Mouse (Mus musculus) liver, embryonic 14.5 days (tissue): ENCODE measurements around the gene Mrps23. TPM values are rescaled to one million over a fixed set of nuclear protein-coding genes. Genes with fewer than 3 reads are reported as not detected.
A peak's percentile ranks its signal among the peaks of the same experiment; 100 is the strongest.

ENCODE experiments used
- ATAC-seq: fragments of 200-750 bp; cut with Nextera tagmentation; 2 replicates; pipeline ENCODE4 v1.8.0; 2017; ENCODE audit warnings: moderate number of reproducible peaks, mild to moderate bottlenecking, moderate library complexity; ENCODE audit not compliant: insufficient read depth
- DNase-seq, 3 experiments: peaks; one replicate each; pipeline ENCODE4 v3.0.0-alpha.2; 2012 to 2013; ENCODE audit warnings: low read depth in 3 of 3, low spot score in 3 of 3
- H3K27ac ChIP-seq: fragments of 300-500 bp; sonication (generic); 2 replicates; pipeline ENCODE4 v1.5.1; 2014; ENCODE audit warnings: moderate library complexity, mild to moderate bottlenecking, control low read depth, inconsistent platforms
- H3K27me3 ChIP-seq: fragments of 300-500 bp; sonication (generic); 2 replicates; pipeline ENCODE4 v1.6.1; 2014; ENCODE audit warnings: mild to moderate bottlenecking, low read length, moderate library complexity; ENCODE audit not compliant: control insufficient read depth, insufficient read depth
- H3K36me3 ChIP-seq: fragments of 300-500 bp; sonication (generic); replicated peaks from 2 replicates; pipeline ENCODE4 v1.6.1; 2014; ENCODE audit warnings: low read depth; ENCODE audit not compliant: control insufficient read depth, insufficient read depth
- H3K4me1 ChIP-seq, 2 experiments: fragments of 200-500 bp in 1 of 2; fragments of 300-500 bp in 1 of 2; sonication (generic) in 1 of 2; replicated peaks; 2 replicates each; pipeline ENCODE4 v1.6.1; 2012 to 2014; ENCODE audit warnings: antibody characterized with exemption in 1 of 2, inconsistent platforms in 1 of 2, low read length in 1 of 2; ENCODE audit not compliant: control insufficient read depth in 2 of 2, insufficient read depth in 2 of 2
- H3K4me2 ChIP-seq: fragments of 300-500 bp; sonication (generic); 2 replicates; pipeline ENCODE4 v1.6.1; 2014; ENCODE audit warnings: low read depth, mild to moderate bottlenecking, control low read depth, moderate library complexity
- H3K4me3 ChIP-seq, 2 experiments: fragments of 200-500 bp in 1 of 2; fragments of 300-500 bp in 1 of 2; sonication (generic) in 1 of 2; 2 replicates each; pipeline ENCODE4 v1.5.1; 2012 to 2014; ENCODE audit warnings: low read depth in 2 of 2, low read length in 2 of 2, mild to moderate bottlenecking in 2 of 2, control low read depth in 1 of 2, inconsistent platforms in 1 of 2, moderate library complexity in 1 of 2; ENCODE audit not compliant: insufficient read depth in 1 of 2
- H3K9ac ChIP-seq: fragments of 300-500 bp; sonication (generic); replicated peaks from 2 replicates; pipeline ENCODE4 v1.6.1; 2014; ENCODE audit warnings: mild to moderate bottlenecking, control low read depth, moderate library complexity
- H3K9me3 ChIP-seq: fragments of 300-500 bp; sonication (generic); 2 replicates; pipeline ENCODE4 v1.6.1; 2016; ENCODE audit warnings: low read length, mixed read lengths; ENCODE audit not compliant: control insufficient read depth
- CTCF ChIP-seq: IDR thresholded peaks from 2 replicates; pipeline ENCODE4 v1.5.1; 2016; ENCODE audit warnings: antibody characterized with exemption, low read depth, control low read depth
- EP300 ChIP-seq: IDR thresholded peaks from 2 replicates; pipeline ENCODE4 v1.6.1; 2016; ENCODE audit warnings: antibody characterized with exemption, low read depth
- WGBS: fragments of 180-500 bp; shearing (Covaris S2); extraction: QIAGEN DNeasy Blood & Tissue Kit; methylation state at CpG from one replicate; pipeline ENCODE4 v1.1.7; 2014; ENCODE audit not compliant: insufficient replicate concordance; 5-methylcytosine and 5-hydroxymethylcytosine counted together
- polyA plus RNA-seq, 2 experiments: library from polyadenylated mRNA; depleted of rRNA in 1 of 2; stranded (reverse) in 1 of 2; unstranded in 1 of 2; fragments of >200 nt; fragmentation: Nextera tagmentation in 1 of 2; extraction: Ambion mirVana in 1 of 2; gene quantifications; 2 replicates each; pipeline versions ENCODE4 v1.2.1 to v1.2.3; 2012 to 2014

Gene Mrps23
- polyA plus RNA-seq, 2 experiments, result 30.2 to 33.7 TPM

DNA sequence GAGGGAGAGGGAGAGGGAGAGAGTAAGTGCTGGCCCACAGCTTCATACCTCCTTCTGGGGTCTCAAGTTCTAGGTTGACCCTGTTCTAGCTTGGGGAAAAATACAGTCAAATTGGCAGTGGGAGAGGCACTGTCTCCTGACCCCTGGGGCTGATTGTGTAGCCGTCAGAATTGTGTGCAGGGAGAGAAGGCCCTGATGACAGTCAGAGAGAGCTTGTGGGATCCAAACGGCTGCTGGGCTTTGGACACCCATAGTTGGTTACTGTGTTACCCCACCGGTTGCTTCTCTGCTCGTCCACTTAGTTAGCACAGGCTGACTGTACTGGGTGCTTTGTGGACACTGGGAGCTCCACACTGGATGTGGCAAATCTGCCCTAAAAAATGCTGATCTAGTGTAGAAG, 41.4 kb upstream of the Mrps23 start:
- peaks cover 0 to 9% of the 10 kb centered on the region in 2 experiments; a peak in 1 of 4 replicates for H3K4me1 ChIP-seq
- no peaks in the 10 kb centered on the region; the same call in 1 of the 2 replicates for H3K27me3 ChIP-seq
- no peak for ATAC-seq
- TF ChIP-seq EP300, result no peak
- no peak for TF ChIP-seq CTCF
- no peaks in the 10 kb centered on the region for H3K9me3 ChIP-seq
- H3K4me3 ChIP-seq, result no peak overlapping the region
- WGBS, result 35% methylated on average over 4 of the region's 4 CpGs
- DNase-seq, result no peak
- no peak overlapping the region for H3K4me2 ChIP-seq
- no peak overlapping the region for H3K27ac ChIP-seq
- H3K9ac ChIP-seq, result no peak overlapping the region
- H3K36me3 ChIP-seq, result no peaks in the 10 kb centered on the region

DNA sequence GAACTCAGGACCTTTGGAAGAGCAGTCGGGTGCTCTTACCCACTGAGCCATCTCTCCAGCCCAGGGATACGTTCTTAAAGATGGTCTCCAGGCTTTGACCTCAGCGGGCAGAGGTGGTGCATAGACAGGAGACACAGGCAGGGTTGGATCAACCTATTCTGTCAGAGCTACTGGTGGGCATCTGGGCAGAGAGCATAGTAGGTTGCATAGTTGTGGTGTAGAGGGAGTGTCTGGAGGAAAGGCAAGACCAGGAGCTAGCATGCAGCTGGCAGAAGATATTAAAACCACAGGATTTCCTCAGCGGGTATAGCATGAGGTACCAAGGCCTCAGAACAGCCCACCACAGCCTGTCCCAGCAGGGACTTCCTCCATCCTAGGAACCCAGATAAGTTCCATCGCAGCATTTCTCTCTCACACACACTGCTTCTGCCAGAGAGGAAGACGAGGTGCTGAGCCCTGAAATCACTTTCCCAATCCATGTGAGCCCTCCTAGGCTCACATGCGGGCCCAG, 39.9 kb upstream of the Mrps23 start:
- H3K27me3 ChIP-seq, result no peaks in the 10 kb centered on the region; the same call in 1 of the 2 replicates
- DNase-seq (no peak), ATAC-seq (0 out of 2 replicates have a peak, but pooled peaks have one; percentile 30)
- no peaks in the 10 kb centered on the region for H3K36me3 ChIP-seq
- no peak overlapping the region for H3K9ac ChIP-seq
- 18% methylated on average over 7 of the region's 7 CpGs for WGBS
- no peak for TF ChIP-seq EP300
- no peak for TF ChIP-seq CTCF
- peaks cover 0 to 9% of the 10 kb centered on the region in 2 experiments; a peak in 1 of 4 replicates for H3K4me1 ChIP-seq
- H3K27ac ChIP-seq, result no peak overlapping the region
- no peaks in the 10 kb centered on the region for H3K9me3 ChIP-seq
- H3K4me2 ChIP-seq, result no peak overlapping the region
- H3K4me3 ChIP-seq, result no peak overlapping the region

DNA sequence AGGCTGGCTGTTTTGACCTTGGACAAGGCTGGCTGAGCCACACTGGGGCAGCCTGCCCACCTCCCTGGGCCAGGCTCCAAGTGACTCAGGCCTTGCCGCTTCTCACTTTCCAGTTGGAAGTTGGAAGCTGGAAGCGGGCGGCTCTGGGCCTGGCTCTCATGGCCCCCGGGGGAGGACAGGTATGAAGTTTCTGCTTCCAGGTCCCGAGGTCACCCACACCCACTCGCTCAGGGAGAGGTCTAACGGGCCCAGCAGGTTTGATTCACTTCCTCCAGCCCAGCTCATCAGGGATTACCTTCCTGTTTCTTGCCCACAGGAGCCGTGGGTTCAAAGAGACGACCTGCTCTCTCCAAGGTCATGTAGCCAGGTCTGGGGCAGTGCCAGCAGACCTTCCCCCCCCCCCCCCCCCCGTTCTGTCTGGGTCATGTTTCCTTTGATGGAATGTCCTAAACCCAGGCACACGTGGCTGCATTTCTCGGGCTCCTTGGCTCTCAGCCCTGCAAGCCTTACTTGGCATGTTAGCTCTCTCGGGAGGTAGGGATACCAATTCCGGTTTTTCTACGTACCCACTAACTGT, 39.3 kb upstream of the Mrps23 start:
- DNase-seq (no peak), ATAC-seq (no peak)
- Histone ChIP-seq H3K4me3 (no peak overlapping the region), H3K9me3 (no peaks in the 10 kb centered on the region), H3K4me1 (peaks cover 0 to 9% of the 10 kb centered on the region in 2 experiments; a peak in 1 of 4 replicates), H3K4me2 (no peak overlapping the region), H3K9ac (no peak overlapping the region), H3K36me3 (no peaks in the 10 kb centered on the region), H3K27me3 (no peaks in the 10 kb centered on the region; the same call in none of the 2 replicates), H3K27ac (no peak overlapping the region)
- TF ChIP-seq CTCF (no peak), EP300 (no peak)
- WGBS, result 20% methylated on average over 15 of the region's 15 CpGs

DNA sequence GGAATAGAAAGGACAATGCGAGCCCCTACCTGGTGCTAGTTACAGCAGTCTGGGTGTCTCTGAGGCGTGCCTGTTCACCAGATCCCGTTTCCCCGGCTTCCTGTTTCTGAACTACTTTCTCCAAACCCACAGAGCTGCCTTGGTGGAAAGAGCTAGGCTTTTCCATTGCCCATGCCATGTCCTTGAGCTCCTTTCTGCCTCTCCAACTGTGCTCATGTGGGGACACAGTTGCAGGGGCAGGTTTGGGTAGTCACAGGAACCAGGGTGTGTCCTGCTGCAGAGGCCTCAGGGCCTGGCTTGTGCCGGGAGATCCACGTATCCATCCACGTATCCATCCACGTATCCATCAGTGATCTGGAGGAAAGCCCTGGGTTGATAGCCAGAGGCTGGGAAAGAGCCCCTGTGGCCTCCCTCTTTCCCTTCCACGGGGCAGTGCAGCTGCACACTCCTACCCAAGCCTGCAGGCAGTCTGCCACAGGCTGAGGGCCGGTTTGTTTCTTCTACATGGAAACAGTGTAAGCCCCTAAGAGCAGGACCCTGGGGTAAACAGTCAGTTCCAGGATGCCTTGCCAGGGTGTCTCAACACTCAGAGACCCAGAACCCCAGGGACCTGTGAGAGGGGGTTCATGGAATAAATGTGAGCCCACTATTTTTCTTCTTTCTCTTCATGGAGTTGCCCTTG, 38.4 kb upstream of the Mrps23 start:
- peaks cover 0 to 7% of the 10 kb centered on the region in 2 experiments; a peak in 1 of 4 replicates for H3K4me1 ChIP-seq
- 45% methylated on average over 10 of the region's 10 CpGs for WGBS
- DNase-seq, result no peak
- H3K27me3 ChIP-seq, result no peaks in the 10 kb centered on the region; the same call in none of the 2 replicates
- no peak for TF ChIP-seq CTCF
- no peak for TF ChIP-seq EP300
- H3K27ac ChIP-seq, result no peak overlapping the region
- no peaks in the 10 kb centered on the region for H3K36me3 ChIP-seq
- H3K9ac ChIP-seq, result no peak overlapping the region
- no peak for ATAC-seq
- no peak overlapping the region for H3K4me2 ChIP-seq
- H3K4me3 ChIP-seq, result no peak overlapping the region
- H3K9me3 ChIP-seq, result no peaks in the 10 kb centered on the region

DNA sequence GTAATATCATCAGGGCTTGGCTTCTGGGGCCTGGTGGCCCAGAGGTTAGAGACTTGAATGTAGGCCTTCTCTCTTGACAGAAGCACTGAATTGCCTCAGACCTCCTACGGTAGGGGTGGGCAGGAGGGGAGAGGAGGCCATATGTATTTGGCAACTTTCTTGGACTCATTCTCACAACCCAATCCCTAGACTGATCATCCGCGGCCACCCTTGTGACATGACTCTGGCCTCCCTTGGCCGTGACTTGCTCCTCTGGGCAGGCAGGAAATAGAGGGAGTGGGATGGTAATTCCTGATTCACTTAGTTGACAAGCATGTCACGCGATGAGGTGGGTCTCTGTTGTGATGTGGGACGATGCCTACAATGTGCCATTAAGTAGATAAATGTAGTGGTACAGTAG, 37.7 kb upstream of the Mrps23 start:
- Histone ChIP-seq H3K4me3 (no peak overlapping the region), H3K9me3 (no peaks in the 10 kb centered on the region), H3K27me3 (no peaks in the 10 kb centered on the region; the same call in none of the 2 replicates), H3K9ac (no peak overlapping the region), H3K4me2 (no peak overlapping the region), H3K36me3 (no peaks in the 10 kb centered on the region), H3K27ac (no peak overlapping the region), H3K4me1 (peaks cover 0 to 7% of the 10 kb centered on the region in 2 experiments; a peak in 1 of 4 replicates)
- DNase-seq (no peak), ATAC-seq (no peak)
- no peak for TF ChIP-seq EP300
- no peak for TF ChIP-seq CTCF
- 69% methylated on average over 7 of the region's 7 CpGs for WGBS
